9 mouse cellular contexts compared by ENCODE assay signal in the genomic region with DNA sequence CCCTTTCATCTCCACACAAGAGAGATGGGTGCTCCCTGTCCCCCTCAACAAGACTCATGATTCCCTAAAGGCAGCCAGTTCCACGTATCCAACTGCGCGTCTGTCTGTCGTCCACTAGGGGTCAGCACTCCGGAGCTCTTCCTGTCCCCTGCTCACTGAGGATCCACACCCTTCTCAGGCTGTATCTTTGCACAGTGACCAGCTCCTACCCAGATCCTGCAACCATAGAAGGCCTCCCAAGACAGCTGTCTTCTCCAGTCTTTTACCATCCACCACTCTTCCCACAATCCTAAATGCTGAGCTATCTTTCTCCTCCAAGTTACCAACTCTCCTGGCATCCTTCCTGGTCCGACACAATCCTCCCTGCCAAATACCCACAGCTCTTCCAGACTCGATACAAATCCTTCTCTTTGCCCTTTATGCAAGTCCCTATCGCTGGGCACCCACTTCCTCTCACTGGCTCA. TPM values are rescaled to one million over a fixed set of nuclear protein-coding genes. Genes with fewer than 3 reads are reported as not detected.
DNase-seq lines count a peak whose midpoint lies in the region; TF ChIP-seq lines count a peak whose summit lies in the region.
"Had no signal": no experiment of that assay in that cellular context is flagged by ENCODE, and none has a peak within 500 bp of the region (broad histone marks: within the 10 kb centered on the region; RNA-seq: fewer than 3 reads in every experiment).

No protein-coding gene starts in this region.

- H3K27me3 ChIP-seq in CH12.LX (replicated peaks), result no peaks in the 10 kb centered on the region
- H3K27me3 ChIP-seq in midbrain, embryonic 10.5 days (ENCODE audit: low read depth, poor library complexity, severe bottlenecking), result no peaks in the 10 kb centered on the region
- H3K27me3 ChIP-seq in small intestine, adult 2 months (ENCODE audit: control insufficient read depth, insufficient read depth, low read length), result no peaks in the 10 kb centered on the region

- no peak for TF ChIP-seq EP300 in CH12.LX (IDR thresholded peaks at IDR 0.05; ENCODE audit: low read length)

- H3K4me3 ChIP-seq in CH12.LX (replicated peaks in 1 of 3; ENCODE audit: low read depth in 2 of 3, low read length in 2 of 3, poor library complexity in 1 of 3), result no peak overlapping the region
- H3K4me3 ChIP-seq in layer of hippocampus, adult 2 months, result peak overlapping the region; percentile 27; the same call in 1 of the 2 replicates
- H3K4me3 ChIP-seq in midbrain, embryonic 10.5 days, result no peak overlapping the region
- H3K4me3 ChIP-seq in small intestine, adult 2 months (ENCODE audit: low read depth, low read length), result no peak overlapping the region
- H3K4me3 ChIP-seq: limb, embryonic 13.5 days had no signal

- no peaks in the 10 kb centered on the region for H3K9me3 ChIP-seq in CH12.LX (replicated peaks; ENCODE audit: low read length)
- H3K9me3 ChIP-seq in midbrain, embryonic 10.5 days (replicated peaks), result no peaks in the 10 kb centered on the region
- H3K9me3 ChIP-seq: limb, embryonic 13.5 days had no signal

- dilution Hi-C loops in CH12.LX (cut with MboI; ENCODE audit: extremely low pct_ligation_motif_present, extremely low pct_unique_long_range_greater_than_20kb, low sequenced_read_pairs), result no loop called here

- H3K4me1 ChIP-seq in CH12.LX (ENCODE audit: control insufficient read depth in 1 of 2, insufficient read depth in 2 of 2), result peaks cover 0 to 15% of the 10 kb centered on the region in 2 experiments; a peak in 2 of 4 replicates
- H3K4me1 ChIP-seq in midbrain, embryonic 10.5 days, result 0 out of 2 replicates have a peak, but pooled peaks cover 5% of the 10 kb centered on the region
- H3K4me1 ChIP-seq in small intestine, adult 2 months (ENCODE audit: control insufficient read depth, insufficient read depth, insufficient read length, low read length), result no peaks in the 10 kb centered on the region

- peak; percentile 14; the same call in 1 of the 2 replicates for TF ChIP-seq RAD21 in CH12.LX (IDR thresholded peaks at IDR 0.05; ENCODE audit: low read depth, low read length)

- no peak for TF ChIP-seq POLR2A in CH12.LX (IDR thresholded peaks at IDR 0.05; ENCODE audit: low read depth, low read length)
- no peak for TF ChIP-seq POLR2A in small intestine, adult 2 months (IDR thresholded peaks at IDR 0.05; ENCODE audit: low read depth, low read length)

- in situ Hi-C loops in CH12.LX (cut with MboI; ENCODE audit: low pct_ligation_motif_present, low pct_unique_long_range_greater_than_20kb, low sequenced_read_pairs), result loop anchor here (5.0 to 25.0 kb wide), 3 partner anchors 278 to 447 kb away; no protein-coding TSS in a partner anchor

- peak; percentile 18 for DNase-seq in gastrocnemius, adult 18-20 months (ENCODE audit: low spot score)
- DNase-seq in gastrocnemius, postnatal 25 days, result no peak
- DNase-seq in CH12.LX (ENCODE audit: extremely low read depth), result peak; percentile 60
- peak; percentile 19 for DNase-seq in cerebellum, adult 11 months
- DNase-seq in forelimb bud, embryonic 11.5 days (ENCODE audit: low read depth, low spot score), result peak; percentile 40
- peak; percentile 23 to 45 for DNase-seq in layer of hippocampus, adult 2 months (ENCODE audit: low spot score in 2 of 2)
- peak; percentile 48 for DNase-seq in midbrain, embryonic 10.5 days (ENCODE audit: low spot score)

- H3K27ac ChIP-seq in CH12.LX (ENCODE audit: insufficient read depth, low read depth), result no peak overlapping the region
- no peak overlapping the region for H3K27ac ChIP-seq in layer of hippocampus, adult 2 months
- H3K27ac ChIP-seq in midbrain, embryonic 10.5 days (replicated peaks), result no peak overlapping the region
- H3K27ac ChIP-seq in small intestine, adult 2 months (ENCODE audit: insufficient read depth, low read depth, low read length), result no peak overlapping the region
- H3K27ac ChIP-seq: limb, embryonic 13.5 days had no signal

- peak; percentile 71 to 79 for TF ChIP-seq CTCF in CH12.LX (conservative IDR thresholded peaks at IDR 0.05 in 1 of 2, IDR thresholded peaks at IDR 0.05 in 1 of 2; ENCODE audit: low read depth in 2 of 2, low read length in 2 of 2)
- TF ChIP-seq CTCF in layer of hippocampus, adult 2 months (conservative IDR thresholded peaks at IDR 0.05), result peak; percentile 89
- TF ChIP-seq CTCF in small intestine, adult 2 months (IDR thresholded peaks at IDR 0.05; ENCODE audit: extremely low read depth, insufficient read length, insufficient replicate concordance, low read depth, low read length), result peak; percentile 90

- WGBS in midbrain, embryonic 10.5 days, result 26% methylated on average over 8 of the region's 8 CpGs
- 21% methylated on average over 8 of the region's 8 CpGs for WGBS in small intestine, adult 2 months

- no peak overlapping the region for H3K4me2 ChIP-seq in CH12.LX (ENCODE audit: insufficient read depth, low read depth, poor library complexity, severe bottlenecking)
- H3K4me2 ChIP-seq: limb, embryonic 13.5 days had no signal

- no peaks in the 10 kb centered on the region for H3K36me3 ChIP-seq in CH12.LX (replicated peaks in 1 of 2; ENCODE audit: control insufficient read depth in 1 of 2, insufficient read depth in 1 of 2, low read length in 1 of 2)
- no peaks in the 10 kb centered on the region for H3K36me3 ChIP-seq in midbrain, embryonic 10.5 days
- no peaks in the 10 kb centered on the region for H3K36me3 ChIP-seq in small intestine, adult 2 months (ENCODE audit: control insufficient read depth, insufficient read depth, low read length)
- H3K36me3 ChIP-seq: limb, embryonic 13.5 days had no signal

- H3K79me2 ChIP-seq in CH12.LX (replicated peaks; ENCODE audit: control insufficient read depth, extremely low read depth, insufficient read depth, poor library complexity, severe bottlenecking), result no peaks in the 10 kb centered on the region

- no peak overlapping the region for H3K9ac ChIP-seq in CH12.LX (ENCODE audit: insufficient read depth, low read depth)
- H3K9ac ChIP-seq: limb, embryonic 13.5 days had no signal

TF ChIP-seq in CH12.LX, 34 proteins besides CTCF, POLR2A, EP300 and RAD21:
- TF ChIP-seq ZKSCAN1 (IDR thresholded peaks at IDR 0.05; ENCODE audit: borderline replicate concordance, low read depth, low read length) (no peak), ZNF384 (IDR thresholded peaks at IDR 0.05; ENCODE audit: low read depth, low read length) (no peak), TBP (conservative IDR thresholded peaks at IDR 0.05; ENCODE audit: low read depth, low read length) (no peak), POLR2AphosphoS2 (IDR thresholded peaks at IDR 0.05; ENCODE audit: low read depth, low read length) (no peak), SMC3 (IDR thresholded peaks at IDR 0.05; ENCODE audit: low read depth, low read length) (peak; percentile 48), ELF1 (IDR thresholded peaks at IDR 0.05; ENCODE audit: low read depth, low read length) (peak; percentile 65), HCFC1 (IDR thresholded peaks at IDR 0.05; ENCODE audit: low read depth, low read length) (no peak)

RNA-seq across cellular contexts. Expression of a gene that starts 12.0 kb away (rescaled TPM):
- total RNA-seq in gastrocnemius, adult 18-20 months (2021), result not detected
- not detected for total RNA-seq in gastrocnemius, postnatal 25 days (2021)
- total RNA-seq in CH12.LX (2012; rRNA removed), result not detected in 2 replicates
- 0.05 TPM in 2 replicates for total RNA-seq in CH12.LX (2014; rRNA removed)
- not detected in 2 replicates for polyA plus RNA-seq in CH12.LX (2012; ENCODE audit: insufficient read length, low read depth)
- 10 to 100 TPM; 51.5 to 56.6 TPM for total RNA-seq in layer of hippocampus, adult 2 months (2021)
- 1.8 and 3.6 TPM in 2 replicates for polyA plus RNA-seq in midbrain, embryonic 10.5 days (2016; fragmentation: Nextera tagmentation; extraction: Ambion mirVana)
- 0.95 TPM in 1 of 2 replicates, not detected in the other for polyA plus RNA-seq in small intestine, adult 2 months (2012; rRNA removed)

RNA-seq across cellular contexts. Expression of a gene that starts 45.2 kb away (rescaled TPM):
- total RNA-seq in gastrocnemius, adult 18-20 months (2021), result 1 to 10 TPM; 4.7 to 8.5 TPM
- 1 to 10 TPM; 4.6 to 5.0 TPM for total RNA-seq in gastrocnemius, postnatal 25 days (2021)
- 9.7 and 13.3 TPM in 2 replicates for total RNA-seq in CH12.LX (2012; rRNA removed)
- total RNA-seq in CH12.LX (2014; rRNA removed), result 7.7 TPM in 2 replicates
- polyA plus RNA-seq in CH12.LX (2012; ENCODE audit: insufficient read length, low read depth), result 19.7 and 24.0 TPM in 2 replicates
- 10 to 100 TPM; 34.5 to 35.7 TPM for total RNA-seq in layer of hippocampus, adult 2 months (2021)
- 22.5 and 22.8 TPM in 2 replicates for polyA plus RNA-seq in midbrain, embryonic 10.5 days (2016; fragmentation: Nextera tagmentation; extraction: Ambion mirVana)
- 2.0 and 2.8 TPM in 2 replicates for polyA plus RNA-seq in small intestine, adult 2 months (2012; rRNA removed)

Comparison
In these comparisons a context has a peak if more than half of its experiments do, and no peak if none do; other contexts are left out.
1. RNA of a gene that starts 12.0 kb away (total RNA-seq): 51.5 to 56.6 TPM in layer of hippocampus, adult 2 months; 0.05 TPM in CH12.LX, not detected in gastrocnemius, adult 18-20 months and not detected in gastrocnemius, postnatal 25 days; every median in the first group is over 10 times any median in the second.
2. Peak in every context shown above with its lines, with median percentiles within 50 percentile points of each other: CTCF ChIP-seq.